Mouse (Mus musculus): ENCODE results near the gene 1700001K19Rik. TPM values are rescaled to one million over a fixed set of nuclear protein-coding genes. Genes with fewer than 3 reads are reported as not detected.

The 1700001K19Rik gene
- polyA plus RNA-seq, 1 experiment = not detected

DNA sequence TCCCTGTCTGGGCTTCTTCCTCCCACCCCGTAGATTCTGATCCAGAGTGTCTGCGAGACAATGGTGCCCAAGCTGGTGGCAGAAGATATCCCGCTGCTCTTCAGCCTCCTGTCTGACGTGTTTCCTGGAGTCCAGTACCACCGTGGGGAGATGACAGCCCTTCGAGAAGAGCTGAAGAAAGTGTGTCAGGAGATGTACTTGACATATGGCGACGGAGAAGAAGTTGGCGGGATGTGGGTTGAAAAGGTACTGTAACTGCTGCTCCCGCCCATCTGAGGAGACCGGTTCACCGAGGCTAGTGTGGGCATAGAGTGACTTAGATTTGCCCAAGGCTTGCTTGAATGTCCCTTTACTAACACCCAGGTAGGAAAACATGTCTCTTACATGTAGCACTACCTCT is 46.1 kb downstream of the 1700001K19Rik start:
- H3K9me3 ChIP-seq (replicated peaks; ENCODE audit: control insufficient read depth, insufficient read depth, low read length, poor library complexity, severe bottlenecking) = no peaks in the 10 kb centered on the region
- TF ChIP-seq EP300 (IDR thresholded peaks at IDR 0.05; ENCODE audit: insufficient read depth, low read depth, low read length) = no peak
- no peak for TF ChIP-seq POLR2A (IDR thresholded peaks at IDR 0.05; ENCODE audit: insufficient read depth, low read length)
- TF ChIP-seq CTCF (IDR thresholded peaks at IDR 0.05; ENCODE audit: low read depth, low read length) = no peak
- H3K27ac ChIP-seq (ENCODE audit: insufficient read depth, low read length) = no peak overlapping the region
- no peak overlapping the region for H3K4me3 ChIP-seq (ENCODE audit: low read depth, low read length)
- peaks cover 71% of the 10 kb centered on the region for H3K36me3 ChIP-seq (ENCODE audit: control insufficient read depth, insufficient read depth, low read length, poor library complexity, severe bottlenecking)
- no peaks in the 10 kb centered on the region for H3K27me3 ChIP-seq (ENCODE audit: control insufficient read depth, insufficient read depth, low read length, poor library complexity, severe bottlenecking)
- no peaks in the 10 kb centered on the region for H3K4me1 ChIP-seq (ENCODE audit: control insufficient read depth, insufficient read depth, low read length)
- no peak overlapping the region for H3K9ac ChIP-seq (ENCODE audit: low read depth, poor library complexity, severe bottlenecking)

DNA sequence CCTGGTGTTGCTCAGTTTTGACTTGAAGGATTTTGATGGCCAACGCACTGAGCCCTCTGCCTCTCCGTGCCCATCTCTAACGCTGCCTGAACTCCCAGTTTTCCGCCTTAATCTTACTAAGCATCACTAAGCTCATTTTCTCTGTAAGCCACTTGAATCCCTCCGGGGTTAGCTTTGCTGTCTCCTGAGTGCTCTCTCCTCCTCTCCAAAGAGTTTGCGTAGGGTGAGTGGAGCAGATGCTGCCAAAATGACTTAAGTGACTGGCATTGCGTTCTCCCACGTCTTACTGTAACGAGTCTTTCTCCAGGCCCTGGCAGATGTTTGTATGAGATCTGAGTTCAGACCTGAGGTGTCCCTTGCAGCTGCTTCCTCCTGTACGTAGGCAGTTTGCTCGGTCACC is 52.4 kb downstream of the 1700001K19Rik start:
- Histone ChIP-seq H3K4me1 (ENCODE audit: control insufficient read depth, insufficient read depth, low read length) (no peaks in the 10 kb centered on the region), H3K27ac (ENCODE audit: insufficient read depth, low read length) (no peak overlapping the region), H3K9ac (ENCODE audit: low read depth, poor library complexity, severe bottlenecking) (no peak overlapping the region), H3K27me3 (ENCODE audit: control insufficient read depth, insufficient read depth, low read length, poor library complexity, severe bottlenecking) (no peaks in the 10 kb centered on the region), H3K4me3 (ENCODE audit: low read depth, low read length) (no peak overlapping the region), H3K36me3 (ENCODE audit: control insufficient read depth, insufficient read depth, low read length, poor library complexity, severe bottlenecking) (peaks cover 83% of the 10 kb centered on the region), H3K9me3 (replicated peaks; ENCODE audit: control insufficient read depth, insufficient read depth, low read length, poor library complexity, severe bottlenecking) (no peaks in the 10 kb centered on the region)
- TF ChIP-seq EP300 (IDR thresholded peaks at IDR 0.05; ENCODE audit: insufficient read depth, low read depth, low read length) = no peak
- TF ChIP-seq POLR2A (IDR thresholded peaks at IDR 0.05; ENCODE audit: insufficient read depth, low read length) = no peak
- TF ChIP-seq CTCF (IDR thresholded peaks at IDR 0.05; ENCODE audit: low read depth, low read length) = no peak

Other genes with a start within 250 kb of the 1700001K19Rik start
- gene Ppp2r5c, start 235.5 kb downstream of the 1700001K19Rik start, polyA plus RNA-seq (2011; ENCODE audit: insufficient read depth, insufficient read length, low read depth, missing spikeins) = 223 and 224 TPM in 2 replicates
- gene Dync1h1, start 81.2 kb downstream of the 1700001K19Rik start, polyA plus RNA-seq (2011; ENCODE audit: insufficient read depth, insufficient read length, low read depth, missing spikeins) = 145 and 165 TPM in 2 replicates
- 4,323 and 4,421 TPM in 2 replicates for gene Hsp90aa1, start 20.1 kb upstream of the 1700001K19Rik start, polyA plus RNA-seq (2011; ENCODE audit: insufficient read depth, insufficient read length, low read depth, missing spikeins)
- 32.7 and 36.4 TPM in 2 replicates for gene Wdr20, start 55.3 kb upstream of the 1700001K19Rik start, polyA plus RNA-seq (2011; ENCODE audit: insufficient read depth, insufficient read length, low read depth, missing spikeins)
- 33.4 and 35.8 TPM in 2 replicates for gene Mok, start 158.3 kb upstream of the 1700001K19Rik start, polyA plus RNA-seq (2011; ENCODE audit: insufficient read depth, insufficient read length, low read depth, missing spikeins)
- 11.2 and 12.6 TPM in 2 replicates for gene Zfp839, start 167.6 kb upstream of the 1700001K19Rik start, polyA plus RNA-seq (2011; ENCODE audit: insufficient read depth, insufficient read length, low read depth, missing spikeins)
- 76.3 and 77.6 TPM in 2 replicates for gene Cinp, start 206.5 kb upstream of the 1700001K19Rik start, polyA plus RNA-seq (2011; ENCODE audit: insufficient read depth, insufficient read length, low read depth, missing spikeins)
- 7.1 and 7.3 TPM in 2 replicates for gene Tecpr2, start 206.6 kb upstream of the 1700001K19Rik start, polyA plus RNA-seq (2011; ENCODE audit: insufficient read depth, insufficient read length, low read depth, missing spikeins)